Mouse (Mus musculus): ENCODE measurements around the gene Gm3164.
"Not testable (repeated sequence)": the region's sequence is repeated elsewhere in the genome, so short reads cannot be mapped to it uniquely, and the experiment has no call there.

DNA sequence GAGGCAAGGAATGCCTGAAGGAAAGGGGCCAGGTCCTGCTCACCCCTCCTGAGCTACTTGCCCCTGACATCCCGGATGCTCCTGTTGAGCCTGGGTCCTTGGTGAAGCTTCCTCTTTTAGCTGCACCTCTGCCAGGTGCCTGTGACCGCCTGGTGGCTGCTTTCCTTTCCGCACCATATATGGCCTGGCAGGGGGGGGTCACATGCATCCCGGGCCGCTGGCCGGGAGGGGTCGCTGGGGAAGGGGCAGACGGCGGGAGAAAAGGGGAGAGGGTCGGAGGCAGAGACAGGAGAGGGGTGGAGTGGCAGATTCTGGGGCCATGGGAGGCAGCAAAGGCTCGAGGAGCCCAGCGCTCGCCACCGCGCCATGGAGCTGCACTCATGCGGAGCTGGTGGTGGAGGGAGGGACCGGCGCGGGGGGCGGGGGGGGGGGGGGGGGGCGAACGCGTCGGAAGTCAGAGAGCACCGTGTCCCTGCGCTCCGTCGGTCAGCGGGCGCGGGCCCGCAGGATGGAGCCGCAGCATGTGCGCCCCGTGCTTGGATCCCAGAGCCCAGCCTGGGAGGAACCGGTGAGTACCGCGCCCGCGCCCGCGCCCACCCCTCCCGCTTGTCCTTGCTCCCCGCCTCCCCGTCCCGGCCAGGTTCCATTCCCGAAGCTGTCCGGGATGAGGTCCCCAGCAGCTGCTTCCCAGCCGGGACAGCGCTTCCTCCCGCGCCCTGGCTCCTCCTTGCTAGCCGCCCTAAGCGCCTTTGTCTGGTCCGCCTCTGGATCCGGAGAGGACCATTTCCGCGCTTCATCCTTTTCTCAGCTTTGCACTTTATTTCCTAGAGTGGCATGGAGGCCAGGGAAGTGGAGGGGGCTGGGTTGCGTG is at the start of gene Gm3164:
- not testable (repeated sequence) for TF ChIP-seq EP300 (optimal IDR thresholded peaks at IDR 0.05); CTCF (IDR thresholded peaks at IDR 0.05; ENCODE audit: low read depth)
